Mouse (Mus musculus) frontal cortex, postnatal 14 days (tissue): ENCODE results near the gene Srgap1.

Experiments
- DNase-seq, 2 experiments: peaks; one replicate each; pipeline ENCODE4 v3.0.0; 2022; ENCODE audit warnings: low spot score in 2 of 2

Srgap1 gene

DNA sequence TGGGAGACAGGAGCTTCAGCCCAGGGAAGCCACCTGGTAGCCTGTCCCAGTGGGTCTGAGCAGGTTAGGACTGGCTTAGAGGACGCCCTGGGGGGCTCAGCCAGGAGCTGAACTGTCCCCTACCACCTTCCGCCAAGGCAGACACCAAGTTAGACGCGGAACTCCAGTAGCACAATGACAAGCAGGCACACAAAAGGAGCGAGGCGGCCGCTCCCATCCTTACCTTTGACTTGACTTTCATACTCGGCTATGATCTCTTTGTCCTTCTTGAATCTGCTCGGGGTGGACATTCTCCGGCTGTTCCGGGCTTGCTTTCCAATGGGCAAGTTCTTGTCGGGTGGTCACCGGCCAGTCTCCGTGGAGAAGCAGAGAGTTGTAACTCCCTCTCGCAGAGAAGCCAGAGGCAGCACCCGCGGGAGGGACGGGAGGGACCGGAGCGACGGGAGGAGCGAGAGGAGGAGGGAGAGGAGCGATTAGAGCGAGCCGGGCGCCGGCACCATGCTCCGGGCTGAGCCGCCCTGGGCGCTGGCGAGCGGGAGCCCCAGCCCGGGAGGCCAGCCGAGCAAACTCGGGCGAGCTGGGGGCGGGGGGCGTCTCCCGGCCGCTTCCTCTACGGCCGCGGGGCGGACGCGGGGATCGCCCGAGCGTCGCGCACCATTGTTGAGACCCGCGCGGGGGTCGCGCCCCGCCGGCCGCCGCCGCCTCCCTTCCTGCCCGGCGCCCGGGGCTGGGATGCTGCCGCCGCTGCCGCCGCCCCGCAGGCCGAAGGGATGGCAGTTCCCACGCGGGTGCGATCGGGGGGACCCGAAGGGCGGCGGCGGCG, at the start of gene Srgap1:
TSS of gene Srgap1 (minus strand) at position 412 of the 823 bp plus-strand sequence.
- peak in 1 of 2 experiments; percentile 48 for DNase-seq

DNA sequence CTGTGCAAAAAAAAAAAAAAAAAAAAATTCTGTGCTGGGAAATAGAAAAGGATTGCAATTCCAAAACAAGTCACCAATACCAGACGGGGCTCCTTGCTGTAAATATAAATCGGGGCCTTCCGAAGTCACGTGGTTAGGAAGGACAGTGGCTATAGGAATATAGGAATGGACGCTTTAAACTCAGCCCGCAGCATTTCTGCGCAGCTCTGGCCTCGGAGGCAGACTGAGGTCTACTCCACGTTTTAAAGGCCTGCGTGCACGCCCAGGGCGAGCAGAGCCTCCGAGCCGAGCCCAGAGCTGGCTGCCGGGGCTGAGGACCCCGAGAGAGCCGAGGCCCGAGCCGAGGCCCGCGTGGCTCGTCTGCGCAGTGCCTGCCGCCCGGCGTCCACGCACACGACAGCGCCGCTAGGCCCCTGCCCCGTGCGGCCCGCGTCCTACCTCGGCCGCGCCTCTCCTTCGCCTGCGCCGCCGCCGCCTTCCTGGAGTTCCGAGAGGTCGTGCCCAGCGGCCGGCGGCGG, 49.4 kb upstream of the Srgap1 start:
- DNase-seq: peak in 1 of 2 experiments; percentile 22

DNA sequence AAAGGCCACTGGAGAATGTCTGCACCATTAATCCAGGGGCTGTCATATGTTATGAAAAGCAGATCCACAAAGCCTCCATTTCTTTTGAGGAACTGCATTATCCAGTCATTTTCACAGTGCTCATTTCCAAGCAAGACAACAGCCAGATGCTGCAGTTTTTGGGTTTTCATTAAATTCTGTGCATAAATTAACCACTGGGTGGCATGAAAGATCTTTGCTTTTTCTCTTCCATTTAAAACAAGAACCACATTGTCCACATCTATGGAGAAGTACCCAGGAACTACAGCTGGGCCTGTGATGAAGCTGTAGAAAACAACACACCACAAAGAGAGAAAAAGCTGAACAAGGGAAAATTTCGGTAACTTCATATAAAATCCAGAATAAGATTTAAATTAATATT, 43.4 kb upstream of the Srgap1 start:
- no peak for DNase-seq

DNA sequence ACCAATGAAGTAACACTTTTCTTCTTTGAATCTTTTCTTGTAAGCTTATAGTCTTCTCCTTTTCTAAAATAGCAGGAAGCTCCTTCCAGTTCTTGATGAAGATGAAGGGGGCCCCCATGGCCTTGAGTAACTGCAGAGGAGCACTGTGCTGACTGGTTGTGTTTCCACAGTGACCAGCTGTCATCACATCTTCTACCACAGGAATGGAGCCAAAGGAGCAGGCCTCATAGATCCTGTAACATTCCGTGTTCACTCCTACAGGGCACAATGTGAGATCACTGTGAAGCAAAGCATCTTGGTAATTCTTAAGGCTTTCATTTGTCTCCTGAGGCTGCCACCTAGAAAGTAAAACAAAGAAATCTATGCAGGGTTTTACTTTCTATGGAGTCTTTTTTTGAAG, 34.2 kb upstream of the Srgap1 start:
- DNase-seq: no peak

DNA sequence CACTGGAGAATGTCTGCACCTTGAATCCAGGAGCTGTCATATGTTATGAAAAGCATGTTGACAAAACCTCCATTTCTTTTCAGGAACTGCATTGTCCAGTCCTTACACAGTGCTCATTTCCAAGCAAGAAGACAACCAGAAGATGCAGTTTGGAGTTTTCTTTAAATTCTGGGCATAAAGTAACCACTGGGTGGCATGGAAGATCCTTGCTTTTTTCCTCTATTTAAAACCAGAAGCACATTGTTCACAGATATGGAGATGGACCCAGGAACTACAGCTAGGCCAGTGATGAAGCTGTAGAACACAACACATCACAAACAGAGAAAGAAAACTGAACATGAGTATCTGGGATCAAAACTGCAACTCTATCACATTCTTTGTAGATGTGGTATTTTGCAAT, 22.0 kb upstream of the Srgap1 start:
- DNase-seq: no peak

DNA sequence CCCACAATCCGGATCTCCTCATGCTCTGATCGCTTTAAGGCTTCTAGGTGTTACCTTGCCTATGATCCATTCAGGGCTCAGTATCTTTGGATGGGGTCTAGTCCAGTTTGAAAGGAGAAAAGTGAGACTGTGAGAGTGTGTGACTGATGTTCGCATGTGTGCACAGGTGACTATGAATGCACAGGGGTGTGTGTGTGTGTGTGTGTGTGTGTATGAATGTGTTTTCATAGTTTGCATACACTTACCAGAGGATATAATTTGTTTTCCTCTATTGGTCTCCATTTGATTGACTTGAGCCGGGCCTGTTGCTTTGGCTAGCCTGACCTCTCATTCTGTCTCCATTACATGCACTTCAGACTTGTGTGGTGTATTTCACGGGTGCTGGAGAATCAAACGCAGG, 8.7 kb upstream of the Srgap1 start:
- DNase-seq: no peak

DNA sequence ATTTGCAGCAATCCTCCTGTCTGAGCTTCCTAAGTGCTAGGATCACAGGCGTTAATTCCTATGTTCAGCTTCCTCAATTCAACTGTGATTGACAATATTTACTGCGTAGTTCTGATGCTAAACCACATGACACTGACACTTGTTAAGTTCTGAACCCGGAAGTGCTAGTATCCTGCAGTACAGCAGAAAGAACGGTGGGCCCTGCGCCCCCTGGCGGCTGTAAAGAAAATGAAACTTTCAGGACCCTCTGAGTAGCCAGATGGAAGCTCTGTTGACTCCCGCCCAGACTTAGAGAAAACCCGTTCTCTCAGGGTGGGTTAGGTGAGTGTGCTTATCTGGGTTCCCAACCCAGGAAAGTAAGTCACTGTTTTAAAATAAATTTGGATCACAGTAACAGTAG, 7.4 kb upstream of the Srgap1 start:
- no peak for DNase-seq

DNA sequence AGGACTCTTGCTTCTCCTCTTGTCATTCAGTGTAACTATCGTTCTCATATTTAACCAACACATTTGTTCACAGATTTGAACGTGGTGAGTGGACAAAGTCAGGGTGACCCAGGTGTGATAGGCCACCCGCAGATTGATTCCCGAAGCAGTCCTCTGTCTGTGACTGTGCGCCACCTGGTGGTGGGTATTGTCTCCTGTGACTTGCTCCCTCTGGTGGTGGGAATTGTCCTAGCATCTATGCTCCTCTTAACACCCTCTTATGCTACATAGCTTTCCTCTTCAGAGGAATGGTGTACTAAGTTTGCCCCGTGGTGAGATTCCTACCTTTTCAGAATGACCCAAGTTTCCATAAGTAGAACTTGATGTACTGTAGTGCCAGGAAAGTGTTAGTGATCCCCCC, 4.7 kb upstream of the Srgap1 start:
- peak; percentile 67 to 87 for DNase-seq

DNA sequence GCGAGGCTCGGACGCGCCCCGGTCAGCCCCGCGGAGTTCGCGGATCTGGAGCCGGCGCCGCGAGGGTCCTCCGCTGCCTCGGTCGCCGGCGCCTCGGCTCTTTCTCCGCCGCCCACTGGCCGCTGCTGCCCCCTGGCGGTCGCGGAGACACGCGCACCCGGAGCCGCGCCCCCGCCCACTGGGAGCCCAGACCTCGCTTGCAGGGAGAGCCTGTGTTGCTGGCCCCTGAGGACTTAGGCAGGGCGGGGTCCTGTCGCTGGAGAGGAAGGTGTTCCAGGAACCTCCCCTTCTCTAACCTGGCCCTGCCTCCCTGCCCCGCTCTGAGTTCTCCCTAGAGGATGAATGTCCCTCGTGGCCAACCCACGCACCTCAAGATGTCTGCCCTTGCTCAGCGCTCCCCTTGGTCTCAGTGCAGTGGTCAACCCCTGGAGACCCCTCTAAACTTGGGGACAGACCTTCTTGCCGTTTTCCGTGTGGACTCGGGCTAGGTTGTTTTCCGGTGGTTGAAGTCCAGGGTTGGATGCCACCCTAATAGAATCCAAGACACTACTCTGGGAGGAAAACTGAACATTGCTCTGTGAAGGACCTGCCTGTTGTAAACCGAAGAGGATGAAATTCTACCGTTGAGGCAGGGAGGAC, 731 bp upstream of the Srgap1 start:
- DNase-seq: peak; percentile 51 to 82

DNA sequence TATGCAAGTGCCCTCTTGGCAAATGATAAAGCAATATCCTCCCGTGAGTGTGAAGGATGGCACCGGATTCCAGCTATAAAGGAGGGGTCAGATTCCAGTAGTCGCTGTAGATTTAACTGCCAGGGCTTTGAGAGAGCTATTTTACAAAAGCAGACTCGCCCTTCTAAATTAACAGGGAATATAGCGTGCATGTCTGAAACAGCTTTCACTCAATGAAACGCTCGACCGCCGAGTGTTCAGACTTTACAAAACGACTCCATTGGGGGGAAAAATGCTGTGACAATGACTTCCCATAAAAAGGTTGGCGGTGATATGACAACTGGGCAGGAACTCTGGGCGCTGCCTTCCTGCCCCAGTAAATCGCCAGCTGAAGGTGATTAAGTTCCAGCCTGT, 608 bp downstream of the Srgap1 start:
- no peak for DNase-seq

DNA sequence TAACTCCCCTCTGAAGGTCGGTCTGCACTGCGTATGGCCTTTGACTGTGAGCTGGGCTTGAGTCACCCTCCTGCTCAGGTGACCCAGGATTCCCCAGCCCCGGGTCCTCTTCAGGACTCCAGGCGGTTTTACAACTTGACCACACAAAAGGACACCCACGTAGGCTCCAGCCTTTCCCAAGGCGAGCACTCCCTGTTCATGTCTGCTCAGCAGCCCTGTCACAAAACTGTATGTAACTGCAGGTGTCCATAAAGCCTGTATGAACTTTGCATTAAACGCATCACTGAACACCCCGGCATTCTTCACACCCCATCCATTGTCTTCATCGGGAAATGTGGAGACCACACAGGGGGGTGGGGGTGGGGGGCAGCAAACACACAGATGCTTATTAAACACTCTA, 1.2 kb downstream of the Srgap1 start:
- DNase-seq: no peak

DNA sequence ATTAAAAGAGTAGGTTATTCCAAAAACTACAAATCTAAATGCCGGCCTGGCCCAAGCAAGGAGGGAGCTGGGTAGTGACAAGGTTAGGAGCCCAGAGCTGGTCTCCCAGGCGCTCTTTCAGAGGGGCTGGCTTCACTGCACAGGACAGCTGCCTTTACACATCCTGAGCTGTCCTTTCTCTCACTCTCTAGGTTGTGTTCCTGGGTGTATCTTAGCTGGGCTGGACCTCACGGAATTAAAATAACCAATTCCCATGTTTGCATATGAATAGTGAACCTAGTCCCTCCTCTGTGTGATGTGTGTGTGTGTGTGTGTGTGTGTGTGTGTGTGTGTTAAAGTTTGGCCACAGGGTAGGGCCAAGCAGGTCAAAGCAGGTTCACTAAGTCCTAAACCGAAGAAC, 2.2 kb downstream of the Srgap1 start:
- no peak for DNase-seq

DNA sequence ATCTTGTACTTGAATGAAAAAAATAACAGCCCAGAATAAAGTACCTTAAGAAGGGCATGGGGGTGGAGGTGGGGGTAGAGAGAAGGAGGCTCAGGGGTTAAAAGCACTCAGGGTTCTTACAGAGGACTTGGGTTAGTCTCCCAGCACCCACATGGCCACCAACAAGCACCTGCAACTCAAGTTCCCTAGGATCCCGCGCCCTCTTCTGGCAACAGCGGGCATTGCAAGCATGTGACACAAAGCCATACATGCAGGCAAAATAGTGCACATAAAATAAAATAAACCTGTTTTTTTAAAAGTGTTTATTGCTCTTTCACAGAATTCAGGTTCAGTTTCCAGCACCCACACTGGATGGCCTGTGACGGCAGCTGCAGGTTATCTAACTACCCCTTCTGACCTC, 6.7 kb downstream of the Srgap1 start:
- no peak for DNase-seq

DNA sequence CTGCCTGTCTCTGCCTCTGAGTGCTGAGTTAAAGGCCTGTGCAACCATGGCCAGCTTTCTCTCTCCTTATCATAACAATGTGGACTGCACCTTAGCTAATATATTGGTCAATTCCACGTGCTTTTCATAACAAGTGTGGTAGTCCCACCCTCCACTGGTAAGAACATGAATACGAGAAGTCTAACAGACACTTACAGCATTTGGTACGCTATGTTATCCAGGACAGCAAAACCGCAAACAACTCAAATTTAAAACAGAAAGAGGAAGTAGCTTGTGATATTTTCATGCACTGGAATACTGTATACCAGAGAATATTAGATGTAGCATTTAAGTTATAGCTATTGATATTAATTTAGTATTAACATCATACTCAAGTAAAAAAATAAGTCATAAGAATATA, 7.5 kb downstream of the Srgap1 start:
- DNase-seq: no peak

DNA sequence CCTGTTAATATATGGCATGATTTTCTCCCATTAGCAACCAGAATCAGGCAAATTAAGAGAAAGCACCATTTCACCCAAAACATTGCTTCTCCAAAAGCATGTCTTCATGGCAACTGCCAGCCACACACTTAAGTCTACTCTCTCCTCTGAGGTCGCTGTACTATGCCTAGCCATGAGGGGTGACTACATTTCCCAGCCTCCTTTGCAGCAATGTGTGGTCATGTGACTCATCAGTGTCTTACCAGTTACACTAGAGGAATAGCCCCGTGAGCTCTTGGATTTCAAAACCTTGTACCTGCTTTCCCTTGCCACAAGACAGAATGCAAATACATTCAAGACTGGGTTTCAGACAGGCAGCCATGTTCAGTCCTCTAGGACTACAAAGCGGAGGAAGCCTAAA, 8.6 kb downstream of the Srgap1 start:
- DNase-seq: no peak

DNA sequence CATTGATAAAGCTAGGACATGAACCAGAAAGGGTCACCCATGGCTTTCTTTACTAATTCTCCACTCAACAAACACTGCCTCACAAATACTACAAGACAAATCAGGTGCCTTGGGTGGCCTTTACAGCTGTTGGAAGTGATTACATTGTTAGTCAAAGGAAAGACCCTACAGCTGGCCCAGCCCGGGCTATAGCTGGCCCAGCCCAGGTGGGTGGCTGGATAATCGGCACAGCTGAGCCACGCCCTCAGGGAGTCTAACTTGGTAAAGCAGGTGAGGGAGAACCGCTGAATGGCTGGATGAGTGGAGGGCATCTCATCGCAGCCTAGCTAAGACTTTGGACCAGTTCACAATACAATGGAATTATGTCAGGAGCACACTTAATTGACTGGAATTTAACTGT, 13.8 kb downstream of the Srgap1 start:
- DNase-seq: no peak

DNA sequence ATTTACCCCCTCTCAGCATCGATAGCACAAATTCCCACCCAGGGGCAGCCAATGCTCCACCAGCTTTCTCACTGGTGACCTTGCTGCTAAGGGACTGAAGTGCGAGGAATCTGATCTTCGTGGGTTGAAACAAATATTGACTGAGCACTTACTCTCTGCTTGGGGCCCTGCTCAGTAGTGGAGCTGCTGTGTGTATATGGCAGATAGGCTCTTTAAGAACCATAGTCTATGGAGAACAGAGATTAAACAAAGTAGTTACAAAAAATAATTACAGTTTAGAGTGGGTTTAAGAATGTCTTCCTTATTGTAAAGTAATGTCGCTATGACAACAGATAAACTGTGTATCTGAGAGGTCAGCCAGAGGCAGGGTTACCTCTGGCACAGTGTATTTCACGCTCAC, 16.7 kb downstream of the Srgap1 start:
- DNase-seq: no peak

DNA sequence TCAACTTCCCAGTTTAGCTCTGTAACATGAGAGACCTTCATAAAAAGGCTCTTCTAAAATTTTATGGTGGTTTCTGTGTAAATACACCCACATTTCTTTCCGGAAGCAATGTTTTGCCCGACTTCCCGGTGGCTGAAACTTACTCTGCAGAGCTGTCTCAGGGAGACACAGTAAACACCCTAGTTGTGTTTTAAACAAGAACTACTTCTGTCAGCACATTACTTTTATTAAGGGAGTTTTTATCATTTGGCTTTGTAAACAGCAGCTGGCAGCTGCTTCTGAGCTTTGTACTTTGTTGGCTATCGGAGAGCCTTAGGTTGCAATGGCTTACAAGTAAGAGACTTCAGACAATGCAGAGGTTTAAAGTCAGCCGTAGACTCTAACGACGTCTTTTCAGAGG, 17.4 kb downstream of the Srgap1 start:
- no peak for DNase-seq

DNA sequence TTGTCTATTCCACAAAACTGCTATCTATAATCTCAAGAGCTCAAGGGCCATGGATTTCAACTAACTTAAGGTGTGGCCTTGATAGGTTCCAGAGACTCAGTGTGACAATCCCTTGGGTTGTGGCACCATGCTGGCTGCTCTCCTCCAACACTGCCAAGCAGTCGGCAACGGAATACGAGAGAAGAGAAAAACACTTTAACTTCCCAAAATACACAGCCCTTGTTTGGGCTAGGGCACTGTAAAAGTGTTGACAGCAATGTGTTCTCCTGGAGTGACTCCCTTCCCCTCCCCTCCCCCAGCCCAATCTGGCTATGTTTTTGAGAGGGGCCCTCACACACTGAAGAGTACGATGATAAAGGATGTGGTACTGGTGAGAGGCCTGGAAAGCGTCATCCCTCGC, 21.9 kb downstream of the Srgap1 start:
- no peak for DNase-seq

DNA sequence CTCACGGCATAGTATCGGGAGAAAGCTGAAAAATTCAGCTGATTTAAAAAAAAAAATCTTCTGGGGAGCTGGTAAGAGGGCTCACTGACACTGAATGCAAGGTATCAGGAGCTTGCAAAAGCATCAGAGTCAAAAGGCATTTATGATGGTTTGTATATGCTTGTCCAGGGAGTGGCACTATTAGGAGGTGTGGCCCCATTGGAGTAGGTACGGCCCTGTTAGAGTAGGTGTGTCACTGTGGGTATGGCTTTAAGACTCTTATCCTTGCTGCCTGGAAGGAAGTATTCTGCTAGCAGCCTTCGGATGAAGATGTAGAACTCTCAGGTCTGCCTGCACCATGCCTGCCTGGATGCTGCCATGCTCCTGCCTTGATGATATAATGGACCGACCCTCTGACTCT, 26.2 kb downstream of the Srgap1 start:
- no peak for DNase-seq

DNA sequence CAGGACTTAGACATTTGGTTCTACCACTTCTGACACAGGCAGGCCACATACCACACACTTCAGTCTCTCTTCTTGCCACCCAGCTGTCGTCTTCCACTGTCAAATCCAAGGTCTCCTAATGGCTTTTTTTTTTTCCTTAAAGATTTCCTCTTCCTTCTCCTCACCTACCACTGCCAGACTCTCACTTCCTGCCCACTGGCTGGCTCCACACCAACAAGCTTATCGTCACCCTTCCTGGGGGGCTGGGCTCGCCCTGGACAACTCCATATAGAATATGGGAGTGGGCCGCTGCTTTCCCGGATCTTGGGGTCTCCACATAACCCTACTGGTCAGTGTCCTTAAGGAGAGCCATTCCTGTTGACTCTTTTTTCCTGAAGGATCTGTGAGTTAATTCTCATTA, 26.9 kb downstream of the Srgap1 start:
- no peak for DNase-seq

DNA sequence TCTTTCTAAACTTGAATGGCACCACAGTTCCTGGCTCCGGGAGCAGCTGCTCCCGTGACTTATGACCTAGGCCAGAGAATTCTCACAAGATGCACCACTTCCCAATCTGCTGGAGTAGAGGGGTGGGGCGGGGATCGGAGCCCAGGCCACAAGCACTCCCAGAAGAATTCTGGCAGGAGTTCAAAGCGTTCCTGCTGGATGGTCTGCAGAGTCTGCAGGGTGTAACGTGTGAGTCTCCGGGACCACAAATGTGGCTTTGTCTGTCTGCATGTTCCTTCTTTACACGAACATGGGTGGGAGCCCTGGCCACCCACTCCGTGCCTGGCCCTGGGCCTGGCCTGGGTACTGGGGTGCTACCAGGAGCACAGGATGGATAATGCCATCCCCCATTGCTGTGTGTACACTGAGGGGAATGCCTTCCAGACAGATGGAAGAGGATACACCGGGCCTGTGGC, 28.5 kb downstream of the Srgap1 start:
- no peak for DNase-seq

DNA sequence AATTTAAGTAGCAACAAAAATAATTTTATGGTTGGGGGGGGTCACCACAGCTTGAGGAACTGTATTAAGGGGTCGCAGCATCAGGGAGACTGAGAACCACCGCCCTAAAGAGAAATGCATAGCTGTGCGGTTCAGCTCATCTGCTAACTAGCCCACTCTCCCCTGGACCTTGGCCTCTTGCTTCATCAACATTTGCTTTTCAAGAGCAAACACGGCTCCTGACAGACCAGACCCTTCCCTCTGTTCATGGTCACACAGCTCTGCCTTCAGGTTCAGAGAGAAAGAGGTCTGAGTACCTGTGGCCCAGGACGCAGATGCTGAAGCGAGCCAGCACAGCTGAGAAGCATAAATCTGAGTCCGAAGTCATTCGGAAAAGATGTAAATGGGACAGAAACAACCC, 29.4 kb downstream of the Srgap1 start:
- no peak for DNase-seq
